Mouse (Mus musculus): ENCODE measurements around the gene Sec31a.
"Not testable (repeated sequence)": the region's sequence is repeated elsewhere in the genome, so short reads cannot be mapped to it uniquely, and the experiment has no call there.

The Sec31a gene

GRCm38 (mm10) chr5:100415761-100416590 lies at the start of gene Sec31a:
Gene Sec31a (minus strand): TSS chr5:100416234.
- peak; percentile 98 for DNase-seq

GRCm38 (mm10) chr5:100462374-100462773 lies 46.3 kb upstream of the Sec31a start:
- no peak for DNase-seq

GRCm38 (mm10) chr5:100461526-100461925 lies 45.5 kb upstream of the Sec31a start:
- no peak for DNase-seq

- no peak for DNase-seq
Observed at GRCm38 (mm10) chr5:100459468-100459867, 43.4 kb upstream of the Sec31a start.

GRCm38 (mm10) chr5:100451871-100452270 lies 35.8 kb upstream of the Sec31a start:
- no peak for DNase-seq

- DNase-seq = no peak
Observed at GRCm38 (mm10) chr5:100438796-100439195, 22.8 kb upstream of the Sec31a start.

- no peak for DNase-seq
Observed at GRCm38 (mm10) chr5:100437917-100438316, 21.9 kb upstream of the Sec31a start.

GRCm38 (mm10) chr5:100437086-100437485 lies 21.1 kb upstream of the Sec31a start:
- no peak for DNase-seq

- DNase-seq = no peak
Observed at GRCm38 (mm10) chr5:100430966-100431365, 14.9 kb upstream of the Sec31a start.

- no peak for DNase-seq
Observed at GRCm38 (mm10) chr5:100430076-100430390, 14.0 kb upstream of the Sec31a start.

- peak; percentile 95 for DNase-seq
Observed at GRCm38 (mm10) chr5:100429344-100430075, 13.5 kb upstream of the Sec31a start.

- DNase-seq = no peak
Observed at GRCm38 (mm10) chr5:100428734-100429343, 12.8 kb upstream of the Sec31a start.

- peak; percentile 34 for DNase-seq
Observed at GRCm38 (mm10) chr5:100428031-100428733, 12.1 kb upstream of the Sec31a start.

GRCm38 (mm10) chr5:100427276-100427675 lies 11.2 kb upstream of the Sec31a start:
- DNase-seq = no peak

GRCm38 (mm10) chr5:100425823-100426222 lies 9.8 kb upstream of the Sec31a start:
- not testable (repeated sequence) for DNase-seq

- no peak for DNase-seq
Observed at GRCm38 (mm10) chr5:100424252-100424651, 8.2 kb upstream of the Sec31a start.

GRCm38 (mm10) chr5:100423626-100424025 lies 7.6 kb upstream of the Sec31a start:
- DNase-seq = no peak

- no peak for DNase-seq
Observed at GRCm38 (mm10) chr5:100418861-100419260, 2.8 kb upstream of the Sec31a start.

- DNase-seq = no peak
Observed at GRCm38 (mm10) chr5:100418077-100418476, 2.0 kb upstream of the Sec31a start.

- DNase-seq = no peak
Observed at GRCm38 (mm10) chr5:100414474-100415196, 1.4 kb downstream of the Sec31a start.

- no peak for DNase-seq
Observed at GRCm38 (mm10) chr5:100412886-100413285, 3.1 kb downstream of the Sec31a start.

- DNase-seq = no peak
Observed at GRCm38 (mm10) chr5:100410281-100410680, 5.8 kb downstream of the Sec31a start.
